Mouse (Mus musculus) neural tube, embryonic 13.5 days (tissue): ENCODE results near the gene 2900026A02Rik. TPM values are rescaled to one million over a fixed set of nuclear protein-coding genes. Genes with fewer than 3 reads are reported as not detected.

Source experiments
- ATAC-seq: fragments of 200-750 bp; cut with Nextera tagmentation; 2 replicates; pipeline ENCODE4 v1.8.0; 2017; ENCODE audit warnings: low read depth, mild to moderate bottlenecking, moderate TSS enrichment, moderate library complexity
- H3K27ac ChIP-seq: fragments of 300-500 bp; sonication (generic); replicated peaks from 2 replicates; pipeline ENCODE4 v1.5.1; 2015; ENCODE audit warnings: moderate library complexity, mild to moderate bottlenecking, inconsistent platforms
- H3K27me3 ChIP-seq: fragments of 300-500 bp; sonication (generic); 2 replicates; pipeline ENCODE4 v1.6.1; 2015; ENCODE audit warnings: mild to moderate bottlenecking, inconsistent platforms
- H3K36me3 ChIP-seq: fragments of 300-500 bp; sonication (generic); 2 replicates; pipeline ENCODE4 v1.6.1; 2015; ENCODE audit warnings: mild to moderate bottlenecking, inconsistent platforms
- H3K4me1 ChIP-seq: fragments of 300-500 bp; sonication (generic); replicated peaks from 2 replicates; pipeline ENCODE4 v1.6.1; 2015; ENCODE audit warnings: inconsistent platforms
- H3K4me2 ChIP-seq: fragments of 300-500 bp; sonication (generic); 2 replicates; pipeline ENCODE4 v1.6.1; 2015; ENCODE audit warnings: inconsistent platforms, mild to moderate bottlenecking, moderate library complexity
- H3K4me3 ChIP-seq: fragments of 300-500 bp; sonication (generic); 2 replicates; pipeline ENCODE4 v1.5.1; 2015; ENCODE audit warnings: mild to moderate bottlenecking, inconsistent platforms
- H3K9ac ChIP-seq: fragments of 300-500 bp; sonication (generic); 2 replicates; pipeline ENCODE4 v1.6.1; 2015; ENCODE audit warnings: moderate library complexity, mild to moderate bottlenecking, inconsistent platforms
- H3K9me3 ChIP-seq: fragments of 300-500 bp; sonication (generic); 2 replicates; pipeline ENCODE4 v1.6.1; 2016; ENCODE audit warnings: inconsistent platforms
- WGBS: fragments of 180-500 bp; shearing (Covaris S2); methylation state at CpG from one replicate; pipeline ENCODE4 v1.1.7; 2015; 5-methylcytosine and 5-hydroxymethylcytosine counted together
- polyA plus RNA-seq: library from polyadenylated mRNA; unstranded; fragments of >200 nt; fragmentation: Nextera tagmentation; extraction: Ambion mirVana; gene quantifications from 2 replicates; pipeline ENCODE4 v1.2.1, GENCODE M21; 2015

2900026A02Rik gene
- 2.6 and 3.4 TPM in 2 replicates for polyA plus RNA-seq

GRCm38 (mm10) chr5:113221147-113221865, at the start of gene 2900026A02Rik:
2900026A02Rik (minus strand) TSS chr5:113221236.
- H3K4me2 ChIP-seq = peak within 1 kb of the TSS; percentile 92
- peak within 1 kb of the TSS; percentile 61 for H3K4me3 ChIP-seq
- peak within 1 kb of the TSS; percentile 70 for H3K9ac ChIP-seq
- no peaks in the 10 kb centered on the region for H3K9me3 ChIP-seq
- peak; percentile 37; the same call in 1 of the 2 replicates for ATAC-seq
- no peak within 1 kb of the TSS for H3K27ac ChIP-seq
- H3K36me3 ChIP-seq = no peaks in the 10 kb centered on the region
- H3K27me3 ChIP-seq = peaks cover 8% of the 10 kb centered on the region; the same call in 1 of the 2 replicates
- 11% methylated on average over 54 of the region's 62 CpGs for WGBS
- H3K4me1 ChIP-seq = peaks cover 21% of the 10 kb centered on the region

- no peak overlapping the region for H3K4me2 ChIP-seq
- WGBS = 72% methylated on average over 3 of the region's 3 CpGs
- ATAC-seq = no peak
- no peaks in the 10 kb centered on the region for H3K4me1 ChIP-seq
- H3K27ac ChIP-seq = 0 out of 2 replicates have a peak overlapping the region, but pooled peaks have one; percentile 46
- H3K27me3 ChIP-seq = no peaks in the 10 kb centered on the region
- no peak overlapping the region for H3K9ac ChIP-seq
- no peaks in the 10 kb centered on the region; the same call in 1 of the 2 replicates for H3K9me3 ChIP-seq
- peaks cover 52% of the 10 kb centered on the region for H3K36me3 ChIP-seq
- no peak overlapping the region for H3K4me3 ChIP-seq
Measured at GRCm38 (mm10) chr5:113270043-113270442, 49.0 kb upstream of the 2900026A02Rik start.

- Histone ChIP-seq H3K9ac (no peak overlapping the region), H3K27me3 (no peaks in the 10 kb centered on the region), H3K4me1 (no peaks in the 10 kb centered on the region), H3K27ac (no peak overlapping the region), H3K9me3 (no peaks in the 10 kb centered on the region; the same call in 1 of the 2 replicates), H3K36me3 (peaks cover 55% of the 10 kb centered on the region), H3K4me3 (no peak overlapping the region), H3K4me2 (no peak overlapping the region)
- ATAC-seq = peak; percentile 45; the same call in 1 of the 2 replicates
Measured at GRCm38 (mm10) chr5:113268246-113268645, 47.2 kb upstream of the 2900026A02Rik start.

GRCm38 (mm10) chr5:113265637-113266036, 44.6 kb upstream of the 2900026A02Rik start:
- no peak for ATAC-seq
- Histone ChIP-seq H3K27ac (no peak overlapping the region), H3K9me3 (no peaks in the 10 kb centered on the region; the same call in 1 of the 2 replicates), H3K4me2 (no peak overlapping the region), H3K9ac (no peak overlapping the region), H3K4me3 (no peak overlapping the region), H3K4me1 (no peaks in the 10 kb centered on the region), H3K36me3 (peaks cover 65% of the 10 kb centered on the region), H3K27me3 (no peaks in the 10 kb centered on the region)
- 85% methylated on average over 8 of the region's 8 CpGs for WGBS

- Histone ChIP-seq H3K27ac (no peak overlapping the region), H3K4me2 (no peak overlapping the region), H3K4me3 (no peak overlapping the region), H3K9me3 (no peaks in the 10 kb centered on the region), H3K36me3 (peaks cover 84% of the 10 kb centered on the region), H3K9ac (no peak overlapping the region), H3K27me3 (no peaks in the 10 kb centered on the region), H3K4me1 (no peaks in the 10 kb centered on the region)
- ATAC-seq = no peak
- 92% methylated on average over 11 of the region's 11 CpGs for WGBS
Measured at GRCm38 (mm10) chr5:113250806-113251205, 29.8 kb upstream of the 2900026A02Rik start.

GRCm38 (mm10) chr5:113249263-113249930, 28.4 kb upstream of the 2900026A02Rik start:
- WGBS = 86% methylated on average over 8 of the region's 8 CpGs

GRCm38 (mm10) chr5:113230196-113230595, 9.2 kb upstream of the 2900026A02Rik start:
- Histone ChIP-seq H3K27ac (no peak overlapping the region), H3K4me2 (no peak overlapping the region), H3K4me3 (no peak overlapping the region), H3K27me3 (no peaks in the 10 kb centered on the region), H3K4me1 (peaks cover 18% of the 10 kb centered on the region), H3K36me3 (no peaks in the 10 kb centered on the region), H3K9me3 (no peaks in the 10 kb centered on the region), H3K9ac (no peak overlapping the region)
- no peak for ATAC-seq
- WGBS = 74% methylated on average over 5 of the region's 5 CpGs

More at GRCm38 (mm10) chr5:113249263-113249930, 28.4 kb upstream of the 2900026A02Rik start:
- ATAC-seq = no peak
- no peak overlapping the region for H3K27ac ChIP-seq
- H3K36me3 ChIP-seq = peaks cover 79% of the 10 kb centered on the region
- no peaks in the 10 kb centered on the region for H3K27me3 ChIP-seq
- H3K9ac ChIP-seq = no peak overlapping the region
- no peaks in the 10 kb centered on the region for H3K9me3 ChIP-seq
- no peaks in the 10 kb centered on the region for H3K4me1 ChIP-seq
- H3K4me3 ChIP-seq = no peak overlapping the region
- H3K4me2 ChIP-seq = no peak overlapping the region

GRCm38 (mm10) chr5:113226632-113227102, 5.6 kb upstream of the 2900026A02Rik start, which contains the start of gene Tmem211:
Tmem211 (plus strand) TSS chr5:113226909.
- Histone ChIP-seq H3K4me1 (peaks cover 20% of the 10 kb centered on the region), H3K9ac (peak within 1 kb of the TSS; percentile 57), H3K27me3 (no peaks in the 10 kb centered on the region), H3K4me2 (peak within 1 kb of the TSS; percentile 47), H3K4me3 (peak within 1 kb of the TSS; percentile 15; the same call in 1 of the 2 replicates), H3K36me3 (no peaks in the 10 kb centered on the region), H3K27ac (peak within 1 kb of the TSS; percentile 43), H3K9me3 (no peaks in the 10 kb centered on the region)
- peak; percentile 81 for ATAC-seq
- under 1% methylated on average over 13 of the region's 13 CpGs for WGBS

GRCm38 (mm10) chr5:113225686-113226435, 4.8 kb upstream of the 2900026A02Rik start:
- H3K9ac ChIP-seq = peak overlapping the region; percentile 57
- peak overlapping the region; percentile 47 for H3K4me2 ChIP-seq
- peak overlapping the region; percentile 15; the same call in 1 of the 2 replicates for H3K4me3 ChIP-seq
- H3K9me3 ChIP-seq = no peaks in the 10 kb centered on the region
- H3K27ac ChIP-seq = peak overlapping the region; percentile 43
- no peaks in the 10 kb centered on the region for H3K27me3 ChIP-seq
- peaks cover 21% of the 10 kb centered on the region for H3K4me1 ChIP-seq
- ATAC-seq = peak; percentile 26; the same call in 1 of the 2 replicates
- H3K36me3 ChIP-seq = no peaks in the 10 kb centered on the region
- WGBS = 14% methylated on average over 25 of the region's 25 CpGs

- Histone ChIP-seq H3K36me3 (no peaks in the 10 kb centered on the region), H3K4me1 (peaks cover 27% of the 10 kb centered on the region), H3K9me3 (no peaks in the 10 kb centered on the region), H3K9ac (no peak overlapping the region), H3K4me2 (peak overlapping the region; percentile 47), H3K27ac (no peak overlapping the region), H3K27me3 (no peaks in the 10 kb centered on the region), H3K4me3 (no peak overlapping the region)
- no peak for ATAC-seq
- 3% methylated on average over 10 of the region's 10 CpGs for WGBS
Measured at GRCm38 (mm10) chr5:113225271-113225670, 4.2 kb upstream of the 2900026A02Rik start.

GRCm38 (mm10) chr5:113223888-113224287, 2.9 kb upstream of the 2900026A02Rik start:
- Histone ChIP-seq H3K4me1 (peaks cover 28% of the 10 kb centered on the region), H3K4me3 (no peak overlapping the region), H3K27me3 (peaks cover 8% of the 10 kb centered on the region; the same call in 1 of the 2 replicates), H3K9ac (no peak overlapping the region), H3K4me2 (no peak overlapping the region), H3K27ac (no peak overlapping the region), H3K9me3 (no peaks in the 10 kb centered on the region), H3K36me3 (no peaks in the 10 kb centered on the region)
- WGBS = 59% methylated on average over 4 of the region's 4 CpGs
- ATAC-seq = no peak
